Mouse (Mus musculus) adrenal gland, postnatal 25 days (tissue): ENCODE measurements around the gene Evi2b. TPM values are rescaled to one million over a fixed set of nuclear protein-coding genes. Genes with fewer than 3 reads are reported as not detected.

Source experiments
- DNase-seq: peaks from one replicate; pipeline ENCODE4 v3.0.0; 2021; ENCODE audit warnings: mixed read lengths
- total RNA-seq: library from RNA; stranded (reverse); gene quantifications from 2 replicates; pipeline ENCODE4 v1.2.3, GENCODE M21; 2021

Evi2b gene
- total RNA-seq, 1 experiment from 2014 or later, result 1.0 TPM

DNA sequence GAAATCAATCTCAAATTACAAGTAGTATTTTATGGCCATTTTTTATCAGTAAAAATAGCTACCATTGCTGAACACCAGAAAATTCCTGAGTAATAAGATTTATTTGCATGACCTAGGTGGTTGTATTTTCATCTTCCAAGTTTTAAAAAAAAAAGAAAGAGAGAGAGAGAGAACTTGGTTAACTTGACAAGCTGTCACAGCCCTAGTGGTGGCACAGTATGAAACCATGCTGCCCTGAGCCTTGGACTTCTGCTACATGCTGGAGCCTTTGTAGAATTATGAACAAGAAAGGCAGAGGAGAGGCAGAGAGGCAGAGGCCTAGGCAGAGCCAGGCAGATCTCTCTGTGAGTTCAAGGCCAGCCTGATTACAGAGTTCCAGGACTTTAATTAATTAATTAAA is 1.6 kb downstream of the Evi2b start:
- no peak for DNase-seq

DNA sequence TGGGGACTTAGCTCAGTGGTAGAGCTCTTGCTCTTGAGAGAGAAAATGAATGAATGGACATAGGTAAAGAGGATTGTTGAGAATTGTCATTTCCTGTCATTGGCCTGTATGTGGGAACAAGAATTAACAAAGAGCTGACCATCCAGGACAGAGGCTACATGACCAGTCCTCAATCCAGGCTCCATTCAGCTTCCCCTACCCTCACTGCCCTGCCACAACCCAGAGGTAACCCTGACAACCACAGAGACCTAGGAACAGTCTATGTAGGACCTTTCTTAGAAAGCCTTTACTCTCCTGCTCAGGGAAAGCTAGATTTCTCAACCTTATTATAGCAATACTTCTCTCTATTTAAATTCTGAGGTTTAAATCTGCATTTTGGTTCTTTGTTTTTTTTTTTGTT is 2.8 kb downstream of the Evi2b start:
- DNase-seq, result no peak

DNA sequence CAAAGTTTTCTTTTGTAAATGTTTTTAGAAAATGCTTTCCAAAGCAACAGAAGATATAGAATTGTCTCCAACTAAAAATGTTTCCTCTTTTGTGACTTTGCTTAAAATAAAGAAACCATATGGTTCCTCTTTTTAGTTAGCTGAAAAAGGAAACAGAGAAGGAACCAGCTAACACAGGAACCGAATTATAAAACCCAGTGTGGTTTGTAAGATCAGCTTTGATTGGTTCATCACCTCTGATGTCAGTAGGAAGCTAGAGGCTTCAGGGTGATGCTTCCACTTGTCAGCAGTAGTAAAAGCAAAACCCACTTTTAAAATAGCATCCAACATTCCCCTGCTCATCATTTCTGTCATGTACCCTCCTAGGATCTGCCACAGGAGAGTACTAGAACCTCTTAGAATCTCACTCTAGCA is 3.7 kb downstream of the Evi2b start:
- DNase-seq, result no peak

DNA sequence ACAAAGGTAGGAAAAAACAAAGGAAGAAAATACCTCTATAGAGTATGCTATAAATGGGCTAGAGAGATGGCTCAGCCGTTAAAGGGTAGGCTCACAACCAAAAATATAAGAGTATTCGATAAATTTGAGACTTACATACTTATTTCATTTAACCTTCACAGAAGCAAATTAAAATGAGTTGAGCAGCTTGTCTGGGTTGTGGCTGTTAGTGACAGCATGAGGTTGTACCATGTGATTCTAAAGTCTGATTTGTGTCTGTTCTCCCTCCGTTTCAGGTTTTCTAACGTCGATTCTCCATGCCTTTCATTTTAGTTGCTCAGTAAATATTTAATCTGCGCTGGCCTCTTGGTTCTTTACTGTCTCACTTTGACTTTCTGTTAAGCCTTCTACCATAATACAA is 4.3 kb downstream of the Evi2b start:
- no peak for DNase-seq

DNA sequence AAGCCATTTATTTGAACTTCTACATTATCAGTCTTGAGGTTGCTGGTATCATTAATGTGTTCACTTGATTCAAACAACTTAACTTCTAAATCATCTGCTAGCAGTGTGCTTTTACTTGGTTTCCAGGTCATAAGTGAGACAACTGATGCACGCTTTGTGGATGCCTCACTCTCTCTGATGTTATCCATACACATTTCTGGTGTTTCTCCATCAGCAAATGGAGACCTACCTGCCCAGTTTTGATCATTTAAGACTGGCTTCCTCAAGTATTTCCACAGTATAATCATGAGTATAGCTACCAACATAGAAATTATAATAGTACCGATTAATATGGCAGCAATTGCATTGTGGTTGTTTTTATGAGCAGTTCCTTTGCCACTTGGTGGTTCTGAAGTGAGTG is 7.8 kb downstream of the Evi2b start:
- no peak for DNase-seq

DNA sequence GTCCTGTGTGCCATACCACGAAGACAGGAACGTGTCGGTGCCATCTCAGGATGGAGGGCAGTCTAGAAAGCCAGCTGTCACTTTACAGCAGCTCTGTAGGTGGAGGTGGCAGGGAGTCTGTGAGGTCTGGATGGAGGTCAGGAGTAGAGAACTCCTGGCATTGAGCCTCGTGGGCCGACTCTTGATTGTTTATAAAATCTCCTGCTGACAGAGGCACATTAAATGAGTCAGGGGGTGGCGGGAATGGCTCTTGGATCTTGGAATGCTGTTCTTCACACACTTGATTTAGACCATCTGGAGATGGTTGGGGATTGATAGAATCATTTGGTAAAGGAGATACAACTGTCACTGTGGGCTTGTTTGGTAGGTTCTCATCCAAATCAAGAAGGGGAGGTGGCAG is 8.2 kb downstream of the Evi2b start:
- DNase-seq, result no peak

DNA sequence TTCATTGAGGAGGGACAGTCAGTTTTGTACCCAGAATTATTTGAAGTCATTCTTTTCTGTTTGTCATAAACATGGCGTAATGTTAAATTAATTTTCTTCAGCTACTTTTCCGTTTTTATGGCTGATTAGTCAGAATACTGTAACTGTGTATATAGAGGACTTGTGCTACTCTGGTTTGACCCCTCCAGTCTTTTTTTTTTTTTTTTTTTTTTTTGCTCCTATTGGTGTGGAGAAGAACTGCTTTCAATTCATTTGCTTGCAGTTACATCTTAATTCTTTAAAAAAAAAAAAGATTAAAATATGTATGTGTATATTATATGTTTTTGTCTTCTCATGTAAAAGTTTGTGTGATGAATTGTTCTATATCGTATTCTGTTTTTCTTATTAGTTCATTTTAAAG is 11.6 kb downstream of the Evi2b start:
- DNase-seq, result no peak

DNA sequence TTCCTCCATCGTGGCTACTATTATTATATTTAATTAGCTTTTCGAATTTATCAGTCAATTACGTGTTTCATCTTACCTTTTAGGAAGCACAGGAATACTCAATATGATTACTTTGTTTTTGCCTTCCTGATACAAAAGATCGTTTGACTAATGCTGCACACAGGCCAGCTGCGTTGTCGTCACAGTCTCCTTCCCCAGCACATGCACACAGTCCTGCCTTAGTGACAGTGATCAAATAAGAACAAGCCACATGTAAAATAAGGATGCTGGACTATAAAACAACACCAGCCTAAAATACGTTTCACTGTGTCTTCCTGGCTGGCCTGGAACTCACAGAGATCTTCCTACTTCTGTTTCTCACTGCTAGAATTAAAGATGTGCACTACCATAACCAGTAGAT is 19.1 kb downstream of the Evi2b start:
- no peak for DNase-seq

DNA sequence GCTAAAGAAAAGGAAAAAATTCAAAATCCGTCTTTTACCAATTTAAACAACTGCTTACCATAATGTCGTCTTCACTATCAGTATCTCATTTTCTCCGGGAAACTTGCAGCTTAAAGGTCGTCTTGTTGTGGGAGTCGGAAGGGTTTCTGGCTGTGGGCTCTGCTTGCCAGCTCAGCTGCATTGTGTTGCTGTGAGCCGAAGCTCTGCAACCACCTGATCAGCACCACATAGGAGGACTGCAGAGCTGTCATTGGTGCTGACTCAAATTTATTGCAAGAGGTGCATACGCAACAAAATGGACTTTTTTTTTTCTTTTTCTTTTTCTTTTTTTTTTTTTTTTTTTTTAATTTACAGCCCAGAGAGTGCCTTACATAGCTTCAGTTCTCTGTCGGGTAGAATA is 19.7 kb downstream of the Evi2b start, which contains the start of gene Omg:
TSS of gene Omg (minus strand) at position 240 of the 400 bp plus-strand sequence.
- DNase-seq, result no peak

DNA sequence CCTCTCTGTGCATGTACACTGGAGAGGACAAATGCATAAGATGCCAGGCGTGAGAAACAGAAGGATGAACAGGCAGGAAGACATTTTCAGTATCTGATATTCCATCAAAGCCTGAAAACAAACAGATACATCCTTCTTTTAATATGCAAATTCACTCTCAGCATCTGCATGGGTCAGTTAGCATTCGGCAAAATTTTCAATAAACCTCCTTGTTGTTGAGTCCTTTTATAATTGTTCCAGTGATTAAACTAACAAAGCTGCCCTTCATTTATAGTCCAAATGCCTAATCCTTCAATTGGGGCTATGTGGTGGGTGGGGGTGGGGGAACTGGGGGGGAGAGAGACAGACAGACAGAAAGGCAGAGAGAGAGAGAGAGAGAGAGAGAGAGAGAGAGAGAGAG is 20.6 kb downstream of the Evi2b start:
- no peak for DNase-seq

DNA sequence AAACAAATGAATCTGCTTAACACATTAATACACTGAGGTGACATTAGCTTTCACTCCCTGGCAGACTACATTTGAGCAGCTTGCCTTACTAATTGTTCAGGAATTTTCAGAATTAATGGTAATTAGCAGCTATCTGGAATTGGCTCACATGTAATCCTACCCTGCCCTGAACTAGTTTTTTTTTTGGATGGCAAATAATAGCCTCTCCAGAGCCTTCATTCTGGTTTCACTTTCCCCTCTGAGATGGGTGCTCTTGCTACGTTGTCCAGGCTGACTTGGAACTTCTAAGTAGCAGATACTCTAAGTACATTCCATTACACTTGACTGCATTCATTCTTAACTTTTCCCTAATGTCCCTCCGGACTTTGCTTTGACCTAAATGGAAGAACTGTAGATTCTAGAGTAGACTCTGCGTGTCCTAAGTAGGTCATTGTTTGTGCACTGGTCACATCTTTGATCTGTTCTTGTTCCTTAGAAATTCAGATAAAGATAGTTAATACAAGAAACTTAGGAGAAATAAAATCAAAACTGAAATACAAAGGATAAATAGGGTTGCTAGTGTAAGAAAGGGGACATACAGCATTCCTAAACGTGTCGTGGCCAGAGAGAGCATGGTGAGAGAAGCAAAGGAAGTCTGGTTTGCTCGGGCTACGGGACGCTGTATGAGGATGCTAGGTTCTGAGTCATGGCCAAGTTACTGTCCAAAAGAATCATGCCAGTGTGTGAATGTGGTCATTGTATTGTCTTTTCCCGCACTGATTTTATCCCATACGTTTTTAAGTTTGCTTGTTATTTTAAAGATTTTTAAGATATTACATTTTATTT is 28.4 kb downstream of the Evi2b start:
- DNase-seq, result no peak

DNA sequence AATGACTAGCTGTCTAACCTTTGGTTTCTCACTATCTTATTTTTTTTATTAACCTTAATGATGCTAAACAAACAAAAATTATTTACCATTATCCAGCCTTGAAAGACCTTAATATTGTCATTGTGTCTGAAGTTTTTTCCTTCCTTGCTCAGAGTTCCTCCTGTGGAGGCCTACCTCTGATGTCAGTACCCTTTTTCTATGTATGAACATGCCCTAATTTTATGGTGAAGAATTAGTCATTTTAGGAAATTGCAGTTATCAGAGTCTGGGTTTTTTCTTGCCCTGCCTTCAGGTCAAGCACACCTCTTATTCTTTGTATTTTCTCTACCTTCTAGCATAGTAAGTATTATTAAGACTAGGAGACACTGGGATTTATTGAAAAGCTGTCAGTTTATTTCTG is 38.8 kb downstream of the Evi2b start:
- DNase-seq, result no peak

DNA sequence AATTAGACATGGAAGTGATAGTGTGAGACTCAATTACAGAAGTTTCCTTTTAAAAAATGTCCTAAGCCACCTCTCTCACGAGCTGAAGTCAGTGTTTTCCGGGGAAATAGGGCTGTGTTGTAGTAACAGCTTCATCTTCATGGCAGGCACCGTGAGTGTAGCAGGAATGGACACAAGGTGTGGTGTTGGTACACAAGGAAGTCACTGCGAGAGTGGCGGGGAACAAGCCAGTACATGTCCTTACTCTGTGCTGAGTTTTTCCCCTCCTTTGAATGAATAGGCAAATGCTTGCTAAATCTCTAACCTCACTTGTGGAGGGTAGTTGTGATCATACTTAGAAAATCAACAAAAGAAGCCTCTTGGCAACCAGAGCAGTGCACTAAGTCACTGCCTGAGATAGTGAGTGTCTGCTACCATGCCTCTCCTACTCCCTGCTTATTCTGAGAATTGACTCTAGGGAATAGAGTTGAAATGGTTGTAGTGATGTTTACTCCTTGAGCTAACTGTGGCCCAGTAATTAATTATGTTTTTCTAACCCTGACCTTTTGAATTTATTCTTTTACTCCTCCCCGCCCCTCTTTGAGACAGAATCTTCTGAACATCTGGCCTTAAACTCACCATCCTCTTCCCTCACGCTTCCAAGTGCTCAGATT is 39.6 kb downstream of the Evi2b start:
- no peak for DNase-seq

DNA sequence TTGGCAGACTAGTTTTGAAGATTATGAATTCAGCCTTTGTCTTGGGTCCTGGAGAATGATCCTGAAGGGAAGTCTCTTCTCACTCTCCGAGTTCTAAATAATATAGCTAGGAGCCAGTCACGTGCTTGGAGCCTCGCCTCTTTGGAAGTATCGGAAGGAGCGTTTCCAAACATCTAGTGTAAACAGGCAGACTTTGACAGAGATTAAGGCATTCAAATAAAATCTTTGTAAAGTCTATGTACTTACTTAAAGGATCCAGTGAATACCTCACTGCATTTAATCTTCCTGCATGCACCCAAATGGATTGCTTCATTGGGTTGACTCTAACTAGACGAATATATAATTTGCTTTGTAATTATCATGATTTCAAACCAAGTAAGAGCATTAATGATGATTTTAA is 40.2 kb downstream of the Evi2b start:
- no peak for DNase-seq

DNA sequence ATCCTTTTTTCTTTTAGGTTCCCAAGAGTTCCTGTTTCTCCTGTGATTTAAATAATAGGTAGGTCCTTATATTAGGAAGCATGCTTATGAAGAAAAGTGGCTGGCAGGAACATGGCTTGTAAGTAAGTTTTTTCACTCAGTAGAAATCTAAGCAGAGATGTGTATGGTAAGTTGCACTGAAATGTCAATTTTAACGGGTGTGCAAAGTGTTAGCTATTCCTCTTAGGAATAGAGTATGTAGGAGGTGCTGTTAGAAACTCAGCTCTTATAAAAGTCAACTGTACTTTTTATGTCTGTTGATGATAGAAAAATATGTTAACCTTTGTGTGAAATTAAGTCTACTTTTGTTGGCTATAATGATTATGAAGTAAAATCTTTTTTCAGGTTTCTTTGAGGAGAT is 55.5 kb downstream of the Evi2b start:
- DNase-seq, result no peak

Other genes with a start within 250 kb of the Evi2b start
- not detected in 2 replicates for gene Gm9964, start 226.9 kb downstream of the Evi2b start, total RNA-seq
- 71.1 and 80.0 TPM in 2 replicates for gene Nf1, start 184.1 kb downstream of the Evi2b start, total RNA-seq
- gene Omg, start 19.7 kb downstream of the Evi2b start, total RNA-seq, result 6.2 and 6.7 TPM in 2 replicates
- not detected in 2 replicates for gene Evi2, start 6.8 kb upstream of the Evi2b start, total RNA-seq
- 0.62 and 1.3 TPM in 2 replicates for gene Evi2a, start 6.8 kb upstream of the Evi2b start, total RNA-seq
- 3.4 and 4.2 TPM in 2 replicates for gene Rab11fip4, start 67.5 kb upstream of the Evi2b start, total RNA-seq